Mouse (Mus musculus): ENCODE measurements around the gene Bcar3.
A peak's percentile ranks its signal among the peaks of the same experiment; 100 is the strongest.

The Bcar3 gene

GRCm38 (mm10) chr3:122512725-122513375 is 218.9 kb downstream of the Bcar3 start:
- DNase-seq (ENCODE audit: low spot score) = no peak

GRCm38 (mm10) chr3:122515568-122516326 is 221.8 kb downstream of the Bcar3 start:
- no peak for DNase-seq (ENCODE audit: low spot score)

- DNase-seq (ENCODE audit: low spot score) = no peak
Observed at GRCm38 (mm10) chr3:122516327-122516695, 222.4 kb downstream of the Bcar3 start.

GRCm38 (mm10) chr3:122517726-122518125 is 223.8 kb downstream of the Bcar3 start:
- DNase-seq (ENCODE audit: low spot score) = no peak

GRCm38 (mm10) chr3:122518231-122518736 is 224.3 kb downstream of the Bcar3 start:
- DNase-seq (ENCODE audit: low spot score) = no peak

- no peak for DNase-seq (ENCODE audit: low spot score)
Observed at GRCm38 (mm10) chr3:122519082-122519481, 225.1 kb downstream of the Bcar3 start.

- no peak for DNase-seq (ENCODE audit: low spot score)
Observed at GRCm38 (mm10) chr3:122520365-122520764, 226.4 kb downstream of the Bcar3 start.

- no peak for DNase-seq (ENCODE audit: low spot score)
Observed at GRCm38 (mm10) chr3:122520875-122521274, 226.9 kb downstream of the Bcar3 start.

- DNase-seq (ENCODE audit: low spot score) = no peak
Observed at GRCm38 (mm10) chr3:122521294-122521693, 227.4 kb downstream of the Bcar3 start.

- DNase-seq (ENCODE audit: low spot score) = no peak
Observed at GRCm38 (mm10) chr3:122528477-122528876, 234.5 kb downstream of the Bcar3 start.

GRCm38 (mm10) chr3:122535938-122536703 is 242.2 kb downstream of the Bcar3 start:
- DNase-seq (ENCODE audit: low spot score) = no peak

GRCm38 (mm10) chr3:122538851-122539250 is 244.9 kb downstream of the Bcar3 start:
- no peak for DNase-seq (ENCODE audit: low spot score)

- DNase-seq (ENCODE audit: low spot score) = no peak
Observed at GRCm38 (mm10) chr3:122539961-122540690, 246.2 kb downstream of the Bcar3 start.

- no peak for DNase-seq (ENCODE audit: low spot score)
Observed at GRCm38 (mm10) chr3:122540918-122541317, 247.0 kb downstream of the Bcar3 start.

GRCm38 (mm10) chr3:122545346-122545745 is 251.4 kb downstream of the Bcar3 start:
- no peak for DNase-seq (ENCODE audit: low spot score)

- DNase-seq (ENCODE audit: low spot score) = no peak
Observed at GRCm38 (mm10) chr3:122547469-122547868, 253.5 kb downstream of the Bcar3 start.

- no peak for DNase-seq (ENCODE audit: low spot score)
Observed at GRCm38 (mm10) chr3:122551174-122551573, 257.2 kb downstream of the Bcar3 start.

- no peak for DNase-seq (ENCODE audit: low spot score)
Observed at GRCm38 (mm10) chr3:122557766-122558165, 263.8 kb downstream of the Bcar3 start.

GRCm38 (mm10) chr3:122565285-122565684 is 271.3 kb downstream of the Bcar3 start:
- DNase-seq (ENCODE audit: low spot score) = no peak

- DNase-seq (ENCODE audit: low spot score) = no peak
Observed at GRCm38 (mm10) chr3:122566112-122566511, 272.2 kb downstream of the Bcar3 start.

GRCm38 (mm10) chr3:122566549-122566948 is 272.6 kb downstream of the Bcar3 start:
- peak; percentile 12 for DNase-seq (ENCODE audit: low spot score)

Data from layer of hippocampus, adult 11-12 months (tissue).